Mouse (Mus musculus) myocyte (in vitro differentiated cells): ENCODE data around the gene Gm49450. TPM values are rescaled to one million over a fixed set of nuclear protein-coding genes. Genes with fewer than 3 reads are reported as not detected.
"Not testable (repeated sequence)": the region's sequence is repeated elsewhere in the genome, so short reads cannot be mapped to it uniquely, and the experiment has no call there.

ENCODE experiments used
- H3K27me3 ChIP-seq: one replicate; pipeline ENCODE4 v1.6.1; 2011; ENCODE audit not compliant: control insufficient read depth, insufficient read depth, insufficient read length
- H3K36me3 ChIP-seq: one replicate; pipeline ENCODE4 v1.6.1; 2011; ENCODE audit not compliant: control insufficient read depth, insufficient read depth
- H3K4me2 ChIP-seq: one replicate; pipeline ENCODE4 v1.6.1; 2011; ENCODE audit warnings: low read depth, control low read depth
- H3K4me3 ChIP-seq: one replicate; pipeline ENCODE4 v1.5.1; 2011; ENCODE audit warnings: mild to moderate bottlenecking, control low read depth, moderate library complexity
- H3K79me2 ChIP-seq: one replicate; pipeline ENCODE4 v1.6.1; 2011; ENCODE audit not compliant: control insufficient read depth, insufficient read depth
- H3ac ChIP-seq: one replicate; pipeline ENCODE4 v1.6.1; 2011; ENCODE audit not compliant: control insufficient read depth, insufficient read length
- CEBPB ChIP-seq: IDR thresholded peaks from 2 replicates; pipeline ENCODE4 v1.6.1; 2011; ENCODE audit warnings: mild to moderate bottlenecking, moderate library complexity; ENCODE audit not compliant: poor library complexity, insufficient read depth, severe bottlenecking
- E2F4 ChIP-seq: IDR thresholded peaks from one replicate; pipeline ENCODE4 v1.6.1; 2011; ENCODE audit warnings: mild to moderate bottlenecking, control low read depth, moderate library complexity; ENCODE audit not compliant: insufficient read depth
- MAX ChIP-seq: IDR thresholded peaks from one replicate; pipeline ENCODE4 v1.6.1; 2011; ENCODE audit warnings: low read depth, mild to moderate bottlenecking, control low read depth
- MYOD1 ChIP-seq, 3 experiments: IDR thresholded peaks; one replicate each; pipeline ENCODE4 v1.6.1; 2011; ENCODE audit warnings: control low read depth in 2 of 3, low read depth in 2 of 3, mild to moderate bottlenecking in 2 of 3, moderate library complexity in 1 of 3; ENCODE audit not compliant: insufficient read length in 2 of 3, control insufficient read depth in 1 of 3
- MYOG ChIP-seq, 3 experiments: IDR thresholded peaks; one replicate each; pipeline ENCODE4 v1.6.1; 2011; ENCODE audit warnings: control low read depth in 2 of 3, low read depth in 2 of 3, mild to moderate bottlenecking in 2 of 3; ENCODE audit not compliant: insufficient read length in 2 of 3, control insufficient read depth in 1 of 3, insufficient read depth in 1 of 3
- POLR2A ChIP-seq: IDR thresholded peaks from one replicate; pipeline ENCODE4 v1.6.1; 2011; ENCODE audit warnings: low read depth, mild to moderate bottlenecking, control low read depth, moderate library complexity; ENCODE audit not compliant: insufficient read length
- POLR2AphosphoS2 ChIP-seq: IDR thresholded peaks from one replicate; pipeline ENCODE4 v1.6.1; 2011; ENCODE audit warnings: low read depth, control low read depth; ENCODE audit not compliant: insufficient read length
- REST ChIP-seq: IDR thresholded peaks from one replicate; pipeline ENCODE4 v1.6.1; 2011; ENCODE audit warnings: mild to moderate bottlenecking, control low read depth, moderate library complexity; ENCODE audit not compliant: insufficient read depth, insufficient read length
- SRF ChIP-seq: IDR thresholded peaks from one replicate; pipeline ENCODE4 v1.6.1; 2011; ENCODE audit warnings: low read depth; ENCODE audit not compliant: control insufficient read depth, insufficient read length
- TCF12 ChIP-seq: IDR thresholded peaks from one replicate; pipeline ENCODE4 v1.6.1; 2011; ENCODE audit warnings: mild to moderate bottlenecking, control low read depth; ENCODE audit not compliant: poor library complexity, insufficient read depth, severe bottlenecking
- TCF3 ChIP-seq: IDR thresholded peaks from one replicate; pipeline ENCODE4 v1.6.1; 2011; ENCODE audit warnings: low read depth, control low read depth; ENCODE audit not compliant: insufficient read length
- USF1 ChIP-seq: IDR thresholded peaks from one replicate; pipeline ENCODE4 v1.6.1; 2011; ENCODE audit warnings: low read depth, mild to moderate bottlenecking, control low read depth, moderate library complexity
- polyA plus RNA-seq: library from polyadenylated mRNA; unstranded; fragments of >200 nt; fragmentation: generic; extraction: Trizol; gene quantifications from one replicate; pipeline ENCODE4 v1.2.1, GENCODE M21; 2012; ENCODE audit warnings: missing spikeins

Gm49450 gene
- polyA plus RNA-seq, 1 experiment: 0.84 TPM

- no peak overlapping the region for H3ac ChIP-seq
- no peaks in the 10 kb centered on the region for H3K79me2 ChIP-seq
- H3K4me3 ChIP-seq: no peak overlapping the region
- TF ChIP-seq POLR2AphosphoS2 (no peak), SRF (no peak), MAX (no peak), MYOD1 (IDR thresholded peaks at IDR 0.05; ENCODE audit: control insufficient read depth in 1 of 3, insufficient read length in 2 of 3, low read depth in 2 of 3) (no peak), TCF3 (no peak), TCF12 (no peak), E2F4 (no peak), POLR2A (no peak), MYOG (IDR thresholded peaks at IDR 0.05; ENCODE audit: control insufficient read depth in 1 of 3, insufficient read depth in 1 of 3, insufficient read length in 2 of 3, low read depth in 2 of 3) (no peak), CEBPB (no peak)
- H3K36me3 ChIP-seq: no peaks in the 10 kb centered on the region
- H3K4me2 ChIP-seq: no peak overlapping the region
- no peaks in the 10 kb centered on the region for H3K27me3 ChIP-seq
These were observed 30.8 kb downstream of the Gm49450 start for GRCm38 (mm10) chr15:98922581-98922980.

GRCm38 (mm10) chr15:98921510-98921909, 31.8 kb downstream of the Gm49450 start:
- TF ChIP-seq MYOG (IDR thresholded peaks at IDR 0.05; ENCODE audit: control insufficient read depth in 1 of 3, insufficient read depth in 1 of 3, insufficient read length in 2 of 3, low read depth in 2 of 3): no peak
- no peak for TF ChIP-seq CEBPB
- TF ChIP-seq MYOD1 (IDR thresholded peaks at IDR 0.05; ENCODE audit: control insufficient read depth in 1 of 3, insufficient read length in 2 of 3, low read depth in 2 of 3): no peak
- TF ChIP-seq USF1: no peak
- TF ChIP-seq TCF3: no peak
- no peak for TF ChIP-seq REST
- TF ChIP-seq E2F4: no peak
- no peak for TF ChIP-seq POLR2A
- no peak for TF ChIP-seq POLR2AphosphoS2
- TF ChIP-seq TCF12: no peak
- no peak for TF ChIP-seq MAX
- TF ChIP-seq SRF: no peak
- H3ac ChIP-seq: no peak overlapping the region
- H3K27me3 ChIP-seq: no peaks in the 10 kb centered on the region

GRCm38 (mm10) chr15:98918499-98918895, 34.9 kb downstream of the Gm49450 start:
- peak overlapping the region; percentile 49 for H3ac ChIP-seq
- peak overlapping the region; percentile 98 for H3K4me2 ChIP-seq
- not testable (repeated sequence) for H3K27me3 ChIP-seq, H3K36me3 ChIP-seq
- peaks cover 27% of the 10 kb centered on the region for H3K79me2 ChIP-seq
- H3K4me3 ChIP-seq: peak overlapping the region; percentile 53

More at GRCm38 (mm10) chr15:98921510-98921909, 31.8 kb downstream of the Gm49450 start:
- Histone ChIP-seq H3K4me2 (no peak overlapping the region), H3K79me2 (peaks cover 9% of the 10 kb centered on the region), H3K36me3 (no peaks in the 10 kb centered on the region), H3K4me3 (no peak overlapping the region)

- Histone ChIP-seq H3K79me2 (peaks cover 27% of the 10 kb centered on the region), H3ac (peak within 1 kb of the TSS; percentile 49), H3K27me3 (no peaks in the 10 kb centered on the region), H3K36me3 (peaks cover 9% of the 10 kb centered on the region), H3K4me3 (peak within 1 kb of the TSS; percentile 53), H3K4me2 (peak within 1 kb of the TSS; percentile 98)
- TF ChIP-seq USF1 (no peak), CEBPB (no peak), POLR2AphosphoS2 (peak; percentile 91), SRF (peak; percentile 75), POLR2A (peak; percentile 83), MYOD1 (IDR thresholded peaks at IDR 0.05; ENCODE audit: control insufficient read depth in 1 of 3, insufficient read length in 2 of 3, low read depth in 2 of 3) (peak in 2 of 3 experiments; percentile 83 to 88), TCF3 (peak; percentile 21), MYOG (IDR thresholded peaks at IDR 0.05; ENCODE audit: control insufficient read depth in 1 of 3, insufficient read depth in 1 of 3, insufficient read length in 2 of 3, low read depth in 2 of 3) (peak in 2 of 3 experiments; percentile 83 to 84)
These were observed 35.5 kb downstream of the Gm49450 start, which contains the start of gene Lmbr1l for GRCm38 (mm10) chr15:98917538-98918498. Lmbr1l (minus strand) TSS chr15:98918231.

- H3K4me2 ChIP-seq: peak overlapping the region; percentile 85
- no peak for TF ChIP-seq USF1
These were observed 36.3 kb downstream of the Gm49450 start for GRCm38 (mm10) chr15:98917091-98917490.

More at GRCm38 (mm10) chr15:98917091-98917490, 36.3 kb downstream of the Gm49450 start:
- Histone ChIP-seq H3K27me3 (no peaks in the 10 kb centered on the region), H3K4me3 (peak overlapping the region; percentile 53), H3ac (peak overlapping the region; percentile 49), H3K79me2 (peaks cover 27% of the 10 kb centered on the region), H3K36me3 (peaks cover 14% of the 10 kb centered on the region)
